Mouse (Mus musculus) lung, postnatal 14 days (tissue): ENCODE results near the gene Man2a2.

Source experiments
- DNase-seq: peaks from one replicate; pipeline ENCODE4 v3.0.0; 2021

Man2a2 gene

GRCm38 (mm10) chr7:80371041-80371751 lies at the start of gene Man2a2:
Man2a2 (minus strand) TSS chr7:80371375.
- DNase-seq: peak; percentile 86

- DNase-seq: no peak
Measured at GRCm38 (mm10) chr7:80420586-80420985, 49.4 kb upstream of the Man2a2 start.

GRCm38 (mm10) chr7:80419278-80419677 lies 48.1 kb upstream of the Man2a2 start:
- DNase-seq: no peak

- no peak for DNase-seq
Measured at GRCm38 (mm10) chr7:80418036-80418435, 46.9 kb upstream of the Man2a2 start.

- DNase-seq: no peak
Measured at GRCm38 (mm10) chr7:80417601-80418000, 46.4 kb upstream of the Man2a2 start.

- no peak for DNase-seq
Measured at GRCm38 (mm10) chr7:80416969-80417368, 45.8 kb upstream of the Man2a2 start.

- no peak for DNase-seq
Measured at GRCm38 (mm10) chr7:80414303-80414855, 43.2 kb upstream of the Man2a2 start.

- DNase-seq: no peak
Measured at GRCm38 (mm10) chr7:80413512-80414302, 42.5 kb upstream of the Man2a2 start.

GRCm38 (mm10) chr7:80412781-80413180 lies 41.6 kb upstream of the Man2a2 start:
- DNase-seq: no peak

- DNase-seq: no peak
Measured at GRCm38 (mm10) chr7:80412279-80412678, 41.1 kb upstream of the Man2a2 start.

GRCm38 (mm10) chr7:80410380-80410779 lies 39.2 kb upstream of the Man2a2 start:
- no peak for DNase-seq

GRCm38 (mm10) chr7:80407712-80408111 lies 36.5 kb upstream of the Man2a2 start:
- no peak for DNase-seq

- no peak for DNase-seq
Measured at GRCm38 (mm10) chr7:80406186-80406585, 35.0 kb upstream of the Man2a2 start.

GRCm38 (mm10) chr7:80405188-80405695 lies 34.1 kb upstream of the Man2a2 start, which contains the start of gene Furin:
Furin (minus strand) TSS chr7:80405436.
- no peak for DNase-seq

- DNase-seq: no peak
Measured at GRCm38 (mm10) chr7:80404101-80404894, 33.1 kb upstream of the Man2a2 start.

- peak; percentile 81 for DNase-seq
Measured at GRCm38 (mm10) chr7:80403551-80403950, 32.4 kb upstream of the Man2a2 start.

GRCm38 (mm10) chr7:80402651-80403321 lies 31.6 kb upstream of the Man2a2 start:
- peak; percentile 81 for DNase-seq

GRCm38 (mm10) chr7:80401860-80402641 lies 30.9 kb upstream of the Man2a2 start:
- DNase-seq: peak; percentile 44

GRCm38 (mm10) chr7:80401041-80401859 lies 30.1 kb upstream of the Man2a2 start:
- no peak for DNase-seq

- DNase-seq: no peak
Measured at GRCm38 (mm10) chr7:80400571-80400970, 29.4 kb upstream of the Man2a2 start.
